Mouse (Mus musculus) neural tube, embryonic 14.5 days (tissue): Measurements from ENCODE around the gene Crybg3. TPM values are rescaled to one million over a fixed set of nuclear protein-coding genes. Genes with fewer than 3 reads are reported as not detected.
A peak's percentile ranks its signal among the peaks of the same experiment; 100 is the strongest.

ENCODE experiments used
- ATAC-seq: fragments of 200-750 bp; cut with Nextera tagmentation; 2 replicates; pipeline ENCODE4 v1.8.0; 2017; ENCODE audit warnings: low read depth, mild to moderate bottlenecking, moderate TSS enrichment, moderate library complexity
- H3K27ac ChIP-seq: fragments of 300-500 bp; sonication (generic); 2 replicates; pipeline ENCODE4 v1.5.1; 2014; ENCODE audit warnings: low read depth, mild to moderate bottlenecking, control low read depth, low read length, moderate library complexity, mixed read lengths
- H3K27me3 ChIP-seq: fragments of 300-500 bp; sonication (generic); 2 replicates; pipeline ENCODE4 v1.6.1; 2014; ENCODE audit warnings: low read length; ENCODE audit not compliant: control insufficient read depth, insufficient read depth
- H3K36me3 ChIP-seq: fragments of 300-500 bp; sonication (generic); 2 replicates; pipeline ENCODE4 v1.6.1; 2014; ENCODE audit warnings: low read length, mixed read lengths; ENCODE audit not compliant: control insufficient read depth, insufficient read depth
- H3K4me1 ChIP-seq: fragments of 300-500 bp; sonication (generic); 2 replicates; pipeline ENCODE4 v1.6.1; 2014; ENCODE audit warnings: low read length; ENCODE audit not compliant: control insufficient read depth, insufficient read depth
- H3K4me2 ChIP-seq: fragments of 300-500 bp; sonication (generic); 2 replicates; pipeline ENCODE4 v1.6.1; 2014; ENCODE audit warnings: mild to moderate bottlenecking, low read depth, low read length, control low read depth
- H3K4me3 ChIP-seq: fragments of 300-500 bp; sonication (generic); 2 replicates; pipeline ENCODE4 v1.5.1; 2014; ENCODE audit warnings: low read depth, low read length, control low read depth, mixed read lengths
- H3K9ac ChIP-seq: fragments of 300-500 bp; sonication (generic); replicated peaks from 2 replicates; pipeline ENCODE4 v1.6.1; 2014; ENCODE audit warnings: low read depth, mild to moderate bottlenecking, control low read depth, low read length, mixed read lengths
- H3K9me3 ChIP-seq: fragments of 300-500 bp; sonication (generic); 2 replicates; pipeline ENCODE4 v1.6.1; 2016; ENCODE audit warnings: low read length; ENCODE audit not compliant: control insufficient read depth
- WGBS: fragments of 180-500 bp; shearing (Covaris S2); extraction: QIAGEN DNeasy Blood & Tissue Kit; methylation state at CpG from one replicate; pipeline ENCODE4 v1.1.7; 2014; 5-methylcytosine and 5-hydroxymethylcytosine counted together
- polyA plus RNA-seq: library from polyadenylated mRNA; unstranded; fragments of >200 nt; fragmentation: Nextera tagmentation; extraction: Ambion mirVana; gene quantifications from 2 replicates; pipeline ENCODE4 v1.2.1, GENCODE M21; 2014

Crybg3 gene
- polyA plus RNA-seq, 1 experiment from 2014 or later: 2.2 TPM

DNA sequence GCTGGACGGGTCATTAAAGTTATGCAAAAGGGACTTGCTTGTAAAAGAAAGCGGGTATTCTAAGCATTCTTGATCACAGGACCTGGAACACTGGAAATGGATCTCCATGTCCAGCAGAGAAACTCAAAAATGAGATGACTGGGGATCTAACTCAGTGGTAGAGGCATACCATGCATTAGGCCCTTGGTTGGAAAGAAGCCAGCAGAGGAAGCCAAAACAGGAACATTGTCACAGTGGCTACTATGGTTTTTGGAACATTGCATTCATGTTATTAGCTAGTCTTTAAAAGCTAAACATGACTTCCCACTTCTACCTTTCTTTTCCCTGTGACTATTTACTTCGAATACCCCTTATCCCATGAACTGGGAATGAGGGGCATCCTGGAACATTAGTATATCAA, 101.6 kb downstream of the Crybg3 start:
- 96% methylated on average over 3 of the region's 3 CpGs for WGBS
- H3K4me3 ChIP-seq: no peak overlapping the region
- H3K4me2 ChIP-seq: no peak overlapping the region
- no peaks in the 10 kb centered on the region for H3K9me3 ChIP-seq
- H3K27me3 ChIP-seq: no peaks in the 10 kb centered on the region
- H3K9ac ChIP-seq: no peak overlapping the region
- no peaks in the 10 kb centered on the region for H3K36me3 ChIP-seq
- ATAC-seq: no peak
- no peaks in the 10 kb centered on the region for H3K4me1 ChIP-seq
- no peak overlapping the region for H3K27ac ChIP-seq

DNA sequence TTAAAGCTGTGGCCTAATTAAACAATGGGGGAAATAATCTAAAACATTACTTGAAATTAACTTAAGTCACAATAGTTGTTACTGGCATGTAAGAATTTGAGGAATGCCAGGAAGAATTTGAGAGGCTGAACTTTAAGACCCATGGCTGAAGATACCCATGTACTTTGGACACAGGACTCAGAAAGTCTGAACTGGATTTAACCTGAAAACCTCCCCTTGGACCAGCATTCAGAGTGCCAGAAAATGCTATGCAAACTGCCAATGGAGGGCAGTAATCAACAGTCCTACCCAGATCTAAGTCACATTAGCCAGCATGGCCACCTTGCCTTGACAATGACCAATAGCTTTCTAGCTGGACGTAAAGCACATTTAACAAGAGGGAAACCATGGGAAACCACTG, 102.8 kb downstream of the Crybg3 start:
- Histone ChIP-seq H3K27me3 (no peaks in the 10 kb centered on the region), H3K4me3 (no peak overlapping the region), H3K36me3 (no peaks in the 10 kb centered on the region), H3K9me3 (no peaks in the 10 kb centered on the region), H3K4me2 (no peak overlapping the region), H3K4me1 (no peaks in the 10 kb centered on the region), H3K27ac (no peak overlapping the region), H3K9ac (no peak overlapping the region)
- 80% methylated on average over 1 of the region's 1 CpGs for WGBS
- no peak for ATAC-seq

DNA sequence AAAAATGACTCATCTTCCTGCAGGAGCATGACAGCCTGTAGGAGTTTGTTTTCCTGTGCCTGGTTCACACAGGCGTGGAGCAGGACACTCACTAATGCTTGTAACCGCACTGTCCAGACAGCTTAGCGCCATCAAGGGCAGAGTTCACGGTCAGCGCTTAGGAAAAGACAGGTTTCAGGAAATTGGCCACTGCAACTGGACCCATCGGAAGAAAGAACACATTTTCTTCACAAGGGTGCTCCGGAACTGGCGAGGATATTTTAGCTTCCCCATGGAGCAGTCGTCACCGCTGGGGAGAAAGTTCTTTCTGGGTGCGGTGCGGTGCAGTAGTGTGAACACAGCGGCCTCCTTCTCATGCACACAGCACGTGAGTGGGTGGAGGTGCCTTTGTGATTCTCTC, 107.6 kb downstream of the Crybg3 start:
- no peak for ATAC-seq
- 92% methylated on average over 14 of the region's 14 CpGs for WGBS
- Histone ChIP-seq H3K27me3 (no peaks in the 10 kb centered on the region), H3K4me2 (no peak overlapping the region), H3K27ac (no peak overlapping the region), H3K4me3 (no peak overlapping the region), H3K9me3 (no peaks in the 10 kb centered on the region), H3K9ac (no peak overlapping the region), H3K4me1 (no peaks in the 10 kb centered on the region), H3K36me3 (no peaks in the 10 kb centered on the region)

DNA sequence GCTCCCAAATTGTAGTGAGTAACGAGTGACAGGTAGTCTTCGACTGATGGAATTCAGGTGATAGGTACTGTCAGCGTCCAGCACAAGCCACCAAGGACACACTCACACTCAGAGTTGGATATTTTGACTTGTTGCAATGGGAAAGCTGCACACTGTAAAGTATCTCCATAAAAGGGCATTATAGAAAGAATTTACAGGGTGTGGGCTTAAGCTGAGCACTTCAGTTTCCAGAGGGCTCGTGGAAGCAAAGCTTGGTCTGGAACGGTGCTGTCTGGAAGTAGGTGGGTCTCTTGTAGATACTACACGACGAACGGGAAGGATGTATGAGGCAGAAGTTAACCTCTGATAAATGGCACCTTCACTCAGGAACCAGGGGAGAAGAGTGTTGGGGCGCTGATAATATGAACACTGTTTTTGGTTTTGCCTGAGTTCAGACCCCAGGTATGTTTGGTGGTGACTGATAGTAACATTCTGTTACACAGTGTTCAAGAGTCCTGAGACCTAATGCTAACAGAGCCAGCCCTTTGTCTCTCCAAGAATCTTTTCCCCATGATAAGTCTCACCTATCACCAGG, 112.7 kb downstream of the Crybg3 start:
- Histone ChIP-seq H3K27me3 (no peaks in the 10 kb centered on the region), H3K4me2 (no peak overlapping the region), H3K4me1 (no peaks in the 10 kb centered on the region), H3K36me3 (no peaks in the 10 kb centered on the region), H3K4me3 (no peak overlapping the region), H3K27ac (no peak overlapping the region), H3K9ac (no peak overlapping the region), H3K9me3 (no peaks in the 10 kb centered on the region)
- WGBS: 96% methylated on average over 9 of the region's 9 CpGs
- ATAC-seq: no peak

DNA sequence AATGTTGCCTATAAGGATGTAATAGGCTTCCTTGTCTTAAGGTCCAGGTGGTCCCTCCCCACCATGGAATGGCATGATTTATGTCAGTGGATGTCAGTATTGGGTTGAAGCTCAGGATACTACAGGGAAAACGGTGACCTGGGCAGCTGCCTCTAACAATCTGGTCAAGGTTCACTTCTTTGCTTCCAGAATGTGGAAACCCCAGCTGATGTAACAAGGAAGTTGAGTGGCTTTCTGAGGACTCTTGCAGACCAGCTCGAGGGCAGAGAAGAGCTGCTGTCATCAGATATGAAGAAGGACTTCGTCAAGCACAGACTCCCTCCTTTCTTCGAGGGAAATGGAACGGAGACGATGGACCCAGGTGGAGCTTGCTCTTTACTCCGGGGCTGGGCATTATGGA, 113.5 kb downstream of the Crybg3 start:
- Histone ChIP-seq H3K4me2 (no peak overlapping the region), H3K27me3 (no peaks in the 10 kb centered on the region), H3K27ac (no peak overlapping the region), H3K4me3 (no peak overlapping the region), H3K9me3 (no peaks in the 10 kb centered on the region), H3K4me1 (no peaks in the 10 kb centered on the region), H3K36me3 (no peaks in the 10 kb centered on the region), H3K9ac (no peak overlapping the region)
- ATAC-seq: no peak
- 89% methylated on average over 7 of the region's 7 CpGs for WGBS

DNA sequence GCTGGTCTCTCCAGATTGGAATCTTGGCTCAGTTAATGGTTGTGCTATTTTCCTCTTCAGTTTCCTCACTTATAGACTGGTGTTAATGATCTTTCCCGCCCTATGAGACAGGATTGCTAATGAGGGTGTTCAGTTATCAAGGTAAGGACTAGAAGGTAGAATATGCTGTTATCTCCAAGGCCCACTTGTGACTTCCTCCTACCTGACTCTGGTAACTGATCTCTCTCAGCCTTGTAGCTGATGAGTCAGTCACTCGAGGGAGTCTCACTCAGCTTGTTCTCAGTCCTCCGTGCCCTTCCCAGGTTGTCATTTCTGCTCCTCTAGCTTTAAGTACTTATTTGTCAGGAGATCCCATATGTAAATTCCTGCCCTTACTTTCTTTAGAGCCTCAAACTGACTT, 122.8 kb downstream of the Crybg3 start:
- Histone ChIP-seq H3K27ac (no peak overlapping the region), H3K27me3 (no peaks in the 10 kb centered on the region), H3K4me2 (no peak overlapping the region), H3K36me3 (no peaks in the 10 kb centered on the region), H3K4me3 (no peak overlapping the region), H3K4me1 (no peaks in the 10 kb centered on the region), H3K9ac (no peak overlapping the region), H3K9me3 (no peaks in the 10 kb centered on the region)
- WGBS: 87% methylated on average over 3 of the region's 3 CpGs
- no peak for ATAC-seq

DNA sequence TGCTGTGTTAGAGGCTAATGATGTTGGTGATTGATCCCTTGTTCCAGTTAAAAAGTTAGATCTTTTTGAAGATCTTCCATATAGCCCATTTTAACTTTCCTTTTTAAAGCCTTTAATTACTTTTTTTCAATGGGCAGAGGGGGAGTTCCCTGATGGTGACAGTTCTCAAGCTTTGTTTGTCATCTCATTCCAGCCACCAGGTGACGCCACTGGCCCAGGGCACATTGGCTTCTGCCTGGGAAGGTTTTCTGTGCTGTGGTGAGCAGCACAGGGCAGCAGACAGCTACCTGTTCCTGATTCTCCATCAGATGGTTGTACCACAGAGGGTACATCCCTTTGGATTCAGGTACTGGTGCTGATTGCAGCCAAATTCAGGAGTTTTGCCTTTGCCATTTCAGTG, 126.0 kb downstream of the Crybg3 start:
- 29% methylated on average over 1 of the region's 1 CpGs for WGBS
- Histone ChIP-seq H3K27me3 (no peaks in the 10 kb centered on the region), H3K9me3 (no peaks in the 10 kb centered on the region), H3K4me2 (no peak overlapping the region), H3K9ac (no peak overlapping the region), H3K4me3 (no peak overlapping the region), H3K27ac (no peak overlapping the region), H3K36me3 (no peaks in the 10 kb centered on the region), H3K4me1 (no peaks in the 10 kb centered on the region; the same call in 1 of the 2 replicates)
- ATAC-seq: no peak

DNA sequence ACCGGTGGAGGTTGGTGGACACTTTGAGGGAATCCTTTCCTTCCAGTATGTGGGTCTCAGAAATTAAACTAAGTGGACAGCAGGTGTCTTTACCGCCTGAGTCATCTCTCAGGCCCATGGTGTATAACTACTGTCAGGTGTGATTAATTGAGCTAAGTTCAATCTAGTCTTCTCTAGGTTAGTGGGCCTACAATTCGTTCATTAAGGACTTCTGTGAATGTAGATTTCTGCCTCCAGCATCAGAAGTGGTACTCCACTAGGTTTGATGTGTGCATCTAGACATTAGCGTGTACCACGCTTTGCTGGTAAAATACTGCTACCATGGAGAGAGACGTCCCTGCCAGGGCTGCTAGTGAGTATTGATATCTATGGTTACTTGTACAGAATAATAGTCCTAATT, 128.2 kb downstream of the Crybg3 start:
- WGBS: 52% methylated on average over 6 of the region's 6 CpGs
- Histone ChIP-seq H3K27me3 (no peaks in the 10 kb centered on the region), H3K9ac (no peak overlapping the region), H3K9me3 (no peaks in the 10 kb centered on the region), H3K4me3 (peak overlapping the region; percentile 53), H3K4me2 (peak overlapping the region; percentile 81), H3K27ac (no peak overlapping the region), H3K4me1 (no peaks in the 10 kb centered on the region; the same call in 1 of the 2 replicates), H3K36me3 (no peaks in the 10 kb centered on the region)
- no peak for ATAC-seq

DNA sequence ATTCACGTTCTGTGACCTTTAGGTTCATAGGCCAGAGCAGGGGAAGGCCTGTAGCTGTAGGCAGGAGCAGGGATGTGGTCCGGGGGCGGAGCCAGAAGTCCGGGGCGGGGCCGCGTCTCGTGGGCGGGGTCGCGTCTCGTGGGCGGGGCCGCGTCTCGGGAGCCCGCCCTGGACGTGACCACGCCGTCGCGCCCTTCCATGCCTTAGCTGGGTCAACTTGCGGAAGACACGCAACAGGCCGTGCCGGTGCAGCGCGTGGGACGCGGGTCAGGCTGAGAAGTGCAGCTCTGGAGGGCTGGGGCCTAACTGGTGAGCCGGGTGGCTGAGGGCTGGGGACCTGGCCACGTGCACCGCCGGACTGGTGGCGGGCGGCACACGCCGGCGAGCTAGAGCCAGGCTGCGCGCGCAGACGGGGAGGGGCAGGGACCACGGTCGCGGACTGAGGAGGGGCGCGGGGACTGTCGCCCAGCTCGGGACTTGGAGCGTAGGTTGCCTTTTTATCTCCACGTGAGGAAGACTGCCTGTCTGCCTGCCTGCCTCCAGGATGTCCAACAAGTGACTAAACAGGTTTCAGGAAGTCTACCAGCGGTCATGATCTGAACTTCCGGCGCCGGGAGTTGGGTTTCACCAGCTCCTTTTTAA, 129.0 kb downstream of the Crybg3 start, which contains the start of gene Riox2:
Gene Riox2, plus strand, starts transcription at position 139 of the 642 bp plus-strand sequence.
- Histone ChIP-seq H3K27me3 (no peaks in the 10 kb centered on the region), H3K36me3 (no peaks in the 10 kb centered on the region), H3K9me3 (no peaks in the 10 kb centered on the region), H3K4me3 (peak within 1 kb of the TSS; percentile 53), H3K4me2 (peak within 1 kb of the TSS; percentile 81), H3K4me1 (no peaks in the 10 kb centered on the region; the same call in 1 of the 2 replicates), H3K27ac (no peak within 1 kb of the TSS), H3K9ac (peak within 1 kb of the TSS; percentile 48)
- 1% methylated on average over 56 of the region's 56 CpGs for WGBS
- ATAC-seq: peak; percentile 95
